Mouse (Mus musculus) spleen, embryonic (tissue): ENCODE data around the gene Sec23ip.

Experiments
- CTCF ChIA-PET: fragments of 350-600 bp; sonication (Branson Sonifier 250); formaldehyde crosslinking; loops from one replicate; lab custom pipeline; 2022; lab: Charles Lee

The Sec23ip gene

DNA sequence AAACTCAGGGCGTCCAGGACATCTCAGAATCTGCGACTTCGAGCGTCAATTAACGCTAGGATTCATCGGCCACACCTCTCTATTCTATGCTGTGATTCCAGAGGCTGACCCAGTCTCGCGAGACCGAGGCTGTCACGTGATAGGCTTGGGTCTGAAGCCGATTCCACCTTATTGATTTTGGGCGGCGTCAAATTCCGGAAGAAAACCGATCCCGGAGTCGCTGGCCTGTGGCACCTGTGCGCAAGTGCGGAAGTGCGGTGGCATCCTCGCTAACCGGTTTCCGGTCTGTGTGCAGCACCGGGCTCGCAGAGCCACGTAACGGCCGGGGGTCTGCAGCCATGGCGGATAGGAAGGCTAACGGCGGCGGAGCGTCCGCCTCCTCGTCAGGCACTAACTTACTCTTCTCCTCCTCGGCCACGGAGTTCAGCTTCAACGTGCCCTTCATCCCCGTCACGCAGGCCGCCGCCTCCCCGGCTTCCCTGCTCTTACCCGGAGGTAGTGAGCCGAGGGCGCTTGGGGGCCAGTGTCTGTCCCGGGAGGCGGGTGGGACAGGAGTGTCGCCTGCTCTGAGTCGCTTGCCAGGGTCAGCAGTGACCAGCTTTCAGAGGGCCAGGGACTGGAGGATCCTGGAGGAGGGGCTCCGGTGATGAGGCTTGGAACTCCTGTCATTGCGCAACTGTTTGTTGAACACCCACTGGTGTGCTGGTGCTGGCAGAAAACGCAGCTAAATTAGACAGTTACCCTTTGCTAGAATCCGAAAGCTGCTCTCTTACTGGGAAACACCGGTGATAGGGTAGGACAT, at the start of gene Sec23ip:
Gene Sec23ip (plus strand): TSS at position 260 of the 802 bp plus-strand sequence.
- CTCF ChIA-PET = no interaction called here

DNA sequence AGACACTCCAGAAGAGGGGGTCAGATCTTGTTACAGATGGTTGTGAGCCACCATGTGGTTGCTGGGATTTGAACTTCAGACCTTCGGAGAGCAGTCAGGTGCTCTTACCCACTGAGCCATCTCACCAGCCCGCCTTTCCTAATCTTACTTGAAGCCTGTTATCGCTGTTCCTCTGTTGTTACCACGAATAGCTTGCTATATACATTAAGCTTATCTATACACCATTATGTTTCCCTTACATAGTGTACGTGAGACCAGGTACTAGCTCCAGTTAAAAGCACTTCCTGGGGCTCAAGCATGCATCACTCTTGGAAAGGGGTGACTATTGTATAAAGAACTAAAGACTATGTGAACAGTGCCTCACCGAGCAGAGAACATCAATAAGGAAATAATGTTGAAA, 44.8 kb upstream of the Sec23ip start:
- CTCF ChIA-PET = interaction anchor here (0.7 kb wide), 1 partner anchor 12 kb away, joined by 15 read pairs; no protein-coding TSS in a partner anchor

- CTCF ChIA-PET = interaction anchor here (0.6 kb wide), 1 partner anchor 567 kb away, joined by 6 read pairs; no protein-coding TSS in a partner anchor
Observed at GRCm38 (mm10) chr7:128705735-128706134, 39.0 kb upstream of the Sec23ip start.

DNA sequence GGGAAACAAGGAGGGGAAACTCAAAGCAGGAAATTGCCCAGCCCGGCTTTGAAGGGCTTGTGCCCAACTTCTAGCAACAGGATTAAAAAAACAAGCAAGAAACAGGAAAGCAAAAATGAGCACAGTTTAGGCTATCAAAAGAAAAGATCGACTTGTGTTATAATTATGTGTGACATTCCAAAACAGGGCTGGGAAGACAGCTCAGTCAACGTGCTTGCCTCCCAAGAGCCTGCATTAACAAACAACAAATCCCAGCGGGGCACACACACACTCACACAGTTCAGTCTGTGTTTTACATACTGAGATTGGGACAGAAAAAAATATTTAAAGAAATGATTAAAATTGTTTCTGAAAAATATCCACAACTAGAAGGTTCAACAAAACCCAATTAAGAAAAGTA, 26.8 kb upstream of the Sec23ip start:
- CTCF ChIA-PET = no interaction called here

- CTCF ChIA-PET = interaction anchor here (1.0 to 1.1 kb wide), 2 partner anchors 13 to 15 kb away, joined by 3 read pairs; no protein-coding TSS in a partner anchor
Observed at GRCm38 (mm10) chr7:128724761-128725160, 20.0 kb upstream of the Sec23ip start.

DNA sequence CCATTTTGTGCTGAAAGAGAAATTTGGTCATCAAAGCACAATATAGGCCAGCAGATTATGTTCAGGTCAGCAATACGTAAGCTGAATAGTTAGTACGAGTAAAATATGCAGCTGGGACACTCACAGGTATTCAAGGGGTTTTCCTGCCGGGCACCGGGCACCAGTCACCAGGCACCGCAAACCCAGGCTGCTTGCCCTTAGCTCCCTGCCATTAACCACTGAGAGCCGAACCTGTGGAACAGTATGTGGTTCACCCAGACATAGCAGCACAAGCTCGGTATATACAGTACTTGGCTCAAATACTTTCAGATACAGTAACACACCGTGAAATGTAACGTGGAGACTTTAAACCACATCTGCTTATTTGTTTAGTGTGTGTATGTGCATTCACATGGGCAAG, 19.6 kb upstream of the Sec23ip start:
- CTCF ChIA-PET = interaction anchor here (1.0 to 1.1 kb wide), 2 partner anchors 13 to 14 kb away, joined by 3 read pairs; no protein-coding TSS in a partner anchor

DNA sequence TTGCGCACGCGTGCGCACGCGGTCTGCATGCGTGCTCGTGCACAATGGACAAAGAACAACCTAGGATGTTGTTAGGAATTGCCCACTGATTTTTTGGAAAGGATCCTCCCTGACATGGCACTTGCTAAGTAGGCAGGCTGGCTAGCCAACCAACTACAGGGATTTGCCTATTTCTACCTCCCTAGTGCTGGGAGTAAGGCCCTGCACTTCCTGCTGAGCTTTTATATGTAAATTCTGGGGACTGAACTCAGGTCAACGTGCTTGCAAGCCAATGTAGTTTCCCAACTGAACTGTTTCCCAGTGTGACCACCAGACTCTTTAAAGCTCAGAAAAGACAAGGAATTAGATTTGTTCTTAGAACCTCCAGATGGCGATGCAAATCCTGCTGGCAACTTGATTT, 17.7 kb upstream of the Sec23ip start:
- CTCF ChIA-PET = interaction anchor here (0.6 kb wide), 1 partner anchor 13 kb away, joined by 6 read pairs; no protein-coding TSS in a partner anchor

DNA sequence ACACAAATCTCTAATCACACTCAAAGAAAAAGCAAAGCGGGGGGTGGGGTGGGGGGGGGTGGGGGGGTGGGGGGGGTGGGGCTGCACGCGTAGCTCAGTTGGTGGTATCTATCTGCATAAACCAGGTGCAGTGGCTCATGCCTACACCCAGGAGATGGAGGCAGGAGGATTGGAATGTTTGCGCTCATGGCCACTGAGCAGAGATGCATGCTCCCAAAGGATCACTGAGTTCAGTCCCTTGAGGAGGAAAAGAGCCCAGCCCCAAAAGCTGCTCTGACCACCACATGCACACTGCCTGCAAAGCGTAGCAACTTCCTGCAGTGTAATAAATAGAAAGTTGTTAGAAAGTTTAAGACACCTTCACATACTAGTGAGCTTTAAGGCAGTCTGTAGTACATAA, 17.0 kb upstream of the Sec23ip start:
- CTCF ChIA-PET = interaction anchor here (0.6 kb wide), 1 partner anchor 14 kb away, joined by 6 read pairs; no protein-coding TSS in a partner anchor

DNA sequence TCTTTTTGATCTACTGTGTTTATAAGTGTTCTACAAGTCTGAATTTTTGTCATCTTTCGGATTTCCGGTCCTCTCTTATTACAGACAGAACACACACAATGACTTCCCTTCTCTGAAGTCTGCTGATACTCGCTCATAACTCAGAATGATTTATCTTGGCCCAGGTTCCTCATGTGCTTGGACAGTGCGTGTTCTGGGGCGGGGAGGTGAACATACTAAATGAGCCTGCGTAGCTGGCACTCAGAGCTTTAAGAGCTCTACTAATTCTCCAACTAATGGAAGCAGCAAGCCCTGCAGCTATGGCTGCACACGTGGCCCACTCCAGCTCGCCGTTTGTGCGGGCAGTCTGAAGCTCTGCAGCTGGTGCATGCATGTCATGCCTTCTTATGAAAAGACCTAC, 16.0 kb upstream of the Sec23ip start:
- CTCF ChIA-PET = no interaction called here

DNA sequence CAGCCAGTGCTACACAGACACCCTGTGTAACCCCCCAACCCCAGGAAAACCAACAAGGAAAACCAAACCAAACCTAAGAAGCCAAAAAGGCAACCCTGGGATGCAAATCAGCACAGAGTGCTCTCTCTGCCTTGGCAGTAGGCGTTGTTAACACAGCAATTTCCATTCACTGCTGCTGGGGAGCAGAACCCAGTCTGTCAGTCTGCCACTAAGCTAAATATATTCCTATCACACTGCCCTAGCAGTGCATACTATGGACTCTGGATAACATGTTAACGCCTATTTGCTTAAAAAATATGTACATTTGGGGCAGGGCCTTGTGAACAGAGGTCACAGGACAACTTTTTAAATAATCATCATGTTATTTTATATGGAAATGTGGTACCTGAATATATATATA, 13.2 kb upstream of the Sec23ip start:
- CTCF ChIA-PET = no interaction called here

- CTCF ChIA-PET = interaction anchor here (1.3 kb wide), 1 partner anchor 13 kb away, joined by 3 read pairs; no protein-coding TSS in a partner anchor
Observed at GRCm38 (mm10) chr7:128738041-128738440, 6.7 kb upstream of the Sec23ip start.

GRCm38 (mm10) chr7:128739116-128739461, 5.7 kb upstream of the Sec23ip start:
- CTCF ChIA-PET = interaction anchor here (1.4 kb wide), 1 partner anchor 14 kb away, joined by 3 read pairs; no protein-coding TSS in a partner anchor

DNA sequence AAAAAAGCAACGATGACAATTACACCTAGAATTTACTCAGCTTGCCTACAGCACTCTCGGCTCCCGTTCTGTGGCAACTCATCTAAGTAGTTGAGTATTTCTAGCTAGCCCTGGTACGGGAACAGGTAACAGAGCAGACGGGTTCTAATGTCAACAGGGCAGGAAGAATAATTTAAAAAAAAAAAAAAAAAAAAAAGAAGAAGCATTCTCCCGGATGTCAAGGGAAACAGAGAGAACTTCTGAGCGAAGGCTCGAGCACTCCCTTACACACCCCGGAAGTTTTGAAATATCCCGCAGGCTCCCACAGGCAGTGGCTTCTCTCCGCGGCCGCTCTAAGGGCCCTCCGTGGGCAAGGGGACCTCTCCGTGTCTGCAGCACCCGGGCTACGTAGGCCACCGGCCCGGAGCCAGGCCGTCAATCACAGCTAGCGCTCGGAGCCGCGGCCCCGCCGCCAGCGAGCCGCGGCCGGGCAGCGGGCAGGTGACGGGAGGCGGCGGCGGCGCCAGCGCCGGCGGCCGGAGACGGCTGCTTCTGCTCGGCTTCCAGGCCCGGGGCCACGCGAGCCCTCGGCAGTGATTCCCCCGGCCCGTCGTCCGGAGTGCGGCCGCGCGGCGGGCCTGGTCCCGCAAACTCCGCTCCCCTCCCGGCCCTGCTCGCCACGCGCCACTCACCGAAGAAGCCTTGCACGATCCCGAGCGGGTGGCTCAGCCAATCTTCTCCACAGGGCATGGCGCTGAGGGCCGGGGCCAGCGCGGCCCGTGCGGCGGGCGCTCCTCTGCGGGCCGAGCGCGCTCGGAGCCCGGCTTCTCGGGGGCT, 5.1 kb upstream of the Sec23ip start:
- CTCF ChIA-PET = interaction anchor here (1.4 kb wide), 1 partner anchor 14 kb away, joined by 3 read pairs; no protein-coding TSS in a partner anchor

GRCm38 (mm10) chr7:128740334-128740733, 4.4 kb upstream of the Sec23ip start, which contains the start of gene Mcmbp:
Gene Mcmbp, minus strand, starts transcription at chr7:128740495.
- CTCF ChIA-PET = interaction anchor here (0.5 to 1.4 kb wide), 2 partner anchors 15 to 273 kb away, joined by 3 to 6 read pairs; no protein-coding TSS in a partner anchor

- CTCF ChIA-PET = interaction anchor here (0.7 kb wide), 1 partner anchor 15 kb away, joined by 3 read pairs; no protein-coding TSS in a partner anchor
Observed at GRCm38 (mm10) chr7:128743898-128744297, 845 bp upstream of the Sec23ip start.

DNA sequence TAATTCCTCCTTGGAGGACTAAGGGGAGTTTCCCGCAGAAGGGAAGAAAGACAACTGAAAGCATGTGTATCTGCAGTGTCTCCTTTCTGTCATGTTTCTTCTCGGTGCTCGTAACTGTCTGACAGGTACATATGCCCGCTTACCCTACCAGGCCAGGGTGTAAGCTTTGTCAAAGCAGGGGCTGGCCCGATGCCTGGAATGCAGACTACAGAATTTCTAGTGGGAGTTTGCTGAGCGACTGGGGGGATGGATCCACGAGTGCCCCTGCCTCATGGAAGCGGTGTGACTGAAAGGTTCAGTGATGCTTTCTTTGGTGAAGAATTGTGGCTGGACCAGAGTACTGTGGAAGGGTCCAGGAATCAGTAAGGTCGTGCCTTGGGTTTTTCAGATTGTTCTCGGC, 1.4 kb downstream of the Sec23ip start:
- CTCF ChIA-PET = no interaction called here

DNA sequence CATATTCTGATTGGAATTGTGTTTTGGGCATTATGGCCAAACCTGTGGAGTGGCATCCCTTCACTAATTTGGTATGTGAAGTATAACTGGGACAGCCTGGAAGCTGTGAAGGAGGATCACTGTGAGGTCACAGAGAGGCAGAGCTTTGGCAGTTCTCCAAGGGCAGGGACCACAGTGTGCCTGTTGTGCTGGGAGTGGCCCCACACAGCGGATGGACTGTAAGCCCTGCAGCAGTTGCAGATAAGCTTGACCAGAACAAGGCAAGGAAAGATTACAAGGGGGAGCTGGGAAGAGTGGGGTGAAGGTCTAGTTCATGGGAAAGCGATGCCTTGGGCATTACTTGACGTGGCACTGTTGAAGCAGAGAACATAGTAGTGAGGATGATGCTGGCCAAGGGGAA, 4.0 kb downstream of the Sec23ip start:
- CTCF ChIA-PET = interaction anchor here (0.7 kb wide), 1 partner anchor 16 kb away, joined by 3 read pairs; no protein-coding TSS in a partner anchor

- CTCF ChIA-PET = no interaction called here
Observed at GRCm38 (mm10) chr7:128750296-128750695, 5.6 kb downstream of the Sec23ip start.

DNA sequence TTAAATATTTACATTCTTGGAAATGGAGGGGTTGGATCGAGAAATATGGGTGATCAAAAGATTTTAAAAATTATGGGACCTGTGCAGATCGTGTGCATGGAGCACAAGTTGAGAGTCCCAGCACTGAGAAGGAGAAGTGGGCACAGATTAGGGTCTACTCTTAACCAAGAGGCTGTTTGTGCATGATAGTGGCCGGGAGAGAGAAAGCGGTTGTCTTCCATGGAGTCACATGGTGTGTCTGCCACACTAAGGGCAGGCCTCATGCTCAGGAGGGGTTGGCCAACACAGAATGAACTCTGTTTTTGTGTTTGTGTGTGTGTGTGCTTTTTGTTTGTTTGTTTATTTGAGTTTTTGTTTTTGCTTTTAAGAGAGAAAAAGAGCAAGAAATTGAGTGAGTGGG, 7.3 kb downstream of the Sec23ip start:
- CTCF ChIA-PET = no interaction called here

- CTCF ChIA-PET = no interaction called here
Observed at GRCm38 (mm10) chr7:128755396-128755795, 10.7 kb downstream of the Sec23ip start.

GRCm38 (mm10) chr7:128758948-128759347, 14.2 kb downstream of the Sec23ip start:
- CTCF ChIA-PET = interaction anchor here (0.6 kb wide), 1 partner anchor 15 kb away, joined by 3 read pairs; no protein-coding TSS in a partner anchor
